Mouse (Mus musculus) gastrocnemius, postnatal 10 days (tissue): Measurements from ENCODE around the gene Cyct. TPM values are rescaled to one million over a fixed set of nuclear protein-coding genes. Genes with fewer than 3 reads are reported as not detected.

Source experiments
- DNase-seq: peaks from one replicate; pipeline ENCODE4 v3.0.0; 2021; ENCODE audit warnings: mixed read lengths
- long read RNA-seq, 2 experiments: library from polyadenylated mRNA; stranded (forward); transcript quantifications; one replicate each; pipeline ENCODE4 v2.0.0; 2021
- total RNA-seq, 2 experiments: library from RNA; stranded (reverse); gene quantifications; 2 replicates each; pipeline ENCODE4 v1.2.3; 2021

Cyct gene
- total RNA-seq, result not detected
- long read RNA-seq, experiment 1, result 0 reads
- long read RNA-seq, experiment 2, result 0 reads

GRCm38 (mm10) chr2:76360226-76360625 is at the start of gene Cyct:
Gene Cyct, minus strand, starts transcription at chr2:76360450.
- DNase-seq, result no peak

GRCm38 (mm10) chr2:76409986-76410385 is 49.7 kb upstream of the Cyct start:
- no peak for DNase-seq

- DNase-seq, result no peak
Measured at GRCm38 (mm10) chr2:76409526-76409925, 49.3 kb upstream of the Cyct start.

- DNase-seq, result peak; percentile 59
Measured at GRCm38 (mm10) chr2:76406937-76407441, 46.7 kb upstream of the Cyct start.

GRCm38 (mm10) chr2:76406151-76406936 is 46.1 kb upstream of the Cyct start, which contains the start of gene Osbpl6:
Gene Osbpl6, plus strand, starts transcription at chr2:76406508.
- peak; percentile 80 for DNase-seq

- DNase-seq, result no peak
Measured at GRCm38 (mm10) chr2:76405596-76406150, 45.4 kb upstream of the Cyct start.

GRCm38 (mm10) chr2:76400178-76400577 is 39.9 kb upstream of the Cyct start:
- no peak for DNase-seq

- DNase-seq, result no peak
Measured at GRCm38 (mm10) chr2:76386531-76386930, 26.3 kb upstream of the Cyct start.

- DNase-seq, result no peak
Measured at GRCm38 (mm10) chr2:76378646-76379045, 18.4 kb upstream of the Cyct start.

GRCm38 (mm10) chr2:76374544-76375206 is 14.4 kb upstream of the Cyct start:
- no peak for DNase-seq

GRCm38 (mm10) chr2:76372244-76372643 is 12.0 kb upstream of the Cyct start:
- DNase-seq, result no peak

- DNase-seq, result no peak
Measured at GRCm38 (mm10) chr2:76370656-76370922, 10.3 kb upstream of the Cyct start.

GRCm38 (mm10) chr2:76369821-76370655 is 9.8 kb upstream of the Cyct start, which contains the start of gene Rbm45:
Gene Rbm45, plus strand, starts transcription at chr2:76369984.
- peak; percentile 93 for DNase-seq

- no peak for DNase-seq
Measured at GRCm38 (mm10) chr2:76368861-76369660, 8.8 kb upstream of the Cyct start.

- peak; percentile 89 for DNase-seq
Measured at GRCm38 (mm10) chr2:76367188-76367922, 7.1 kb upstream of the Cyct start.

- DNase-seq, result no peak
Measured at GRCm38 (mm10) chr2:76365811-76366210, 5.6 kb upstream of the Cyct start.

GRCm38 (mm10) chr2:76362111-76362510 is 1.9 kb upstream of the Cyct start:
- DNase-seq, result peak; percentile 14

- no peak for DNase-seq
Measured at GRCm38 (mm10) chr2:76347839-76348238, 12.4 kb downstream of the Cyct start.

- DNase-seq, result no peak
Measured at GRCm38 (mm10) chr2:76342146-76342545, 18.1 kb downstream of the Cyct start.
